Mouse (Mus musculus) adrenal gland, adult 2 months (tissue): ENCODE data around the gene Adamts17. TPM values are rescaled to one million over a fixed set of nuclear protein-coding genes. Genes with fewer than 3 reads are reported as not detected.
A peak's percentile ranks its signal among the peaks of the same experiment; 100 is the strongest.

Experiments
- DNase-seq: peaks from one replicate; pipeline ENCODE4 v3.0.0; 2021
- polyA plus RNA-seq: library from polyadenylated mRNA; depleted of rRNA; stranded (reverse); fragments of >200 nt; gene quantifications from 2 replicates; pipeline ENCODE4 v1.2.3, GENCODE M21; 2012
- total RNA-seq, 2 experiments: library from RNA; stranded (reverse); gene quantifications; 2 replicates each; pipeline ENCODE4 v1.2.3; 2021

Gene Adamts17
- total and polyA plus RNA-seq, 3 experiments: 2.2 to 4.6 (median 4.3) TPM

GRCm38 (mm10) chr7:67072015-67072685 is 232.6 kb downstream of the Adamts17 start:
- DNase-seq: no peak

GRCm38 (mm10) chr7:67082751-67083150 is 243.2 kb downstream of the Adamts17 start:
- DNase-seq: no peak

GRCm38 (mm10) chr7:67087759-67088158 is 248.2 kb downstream of the Adamts17 start:
- no peak for DNase-seq

- DNase-seq: no peak
Measured at GRCm38 (mm10) chr7:67097096-67097495, 257.6 kb downstream of the Adamts17 start.

GRCm38 (mm10) chr7:67101418-67101973 is 262.0 kb downstream of the Adamts17 start:
- DNase-seq: no peak

- no peak for DNase-seq
Measured at GRCm38 (mm10) chr7:67110551-67111159, 271.1 kb downstream of the Adamts17 start.

DNA sequence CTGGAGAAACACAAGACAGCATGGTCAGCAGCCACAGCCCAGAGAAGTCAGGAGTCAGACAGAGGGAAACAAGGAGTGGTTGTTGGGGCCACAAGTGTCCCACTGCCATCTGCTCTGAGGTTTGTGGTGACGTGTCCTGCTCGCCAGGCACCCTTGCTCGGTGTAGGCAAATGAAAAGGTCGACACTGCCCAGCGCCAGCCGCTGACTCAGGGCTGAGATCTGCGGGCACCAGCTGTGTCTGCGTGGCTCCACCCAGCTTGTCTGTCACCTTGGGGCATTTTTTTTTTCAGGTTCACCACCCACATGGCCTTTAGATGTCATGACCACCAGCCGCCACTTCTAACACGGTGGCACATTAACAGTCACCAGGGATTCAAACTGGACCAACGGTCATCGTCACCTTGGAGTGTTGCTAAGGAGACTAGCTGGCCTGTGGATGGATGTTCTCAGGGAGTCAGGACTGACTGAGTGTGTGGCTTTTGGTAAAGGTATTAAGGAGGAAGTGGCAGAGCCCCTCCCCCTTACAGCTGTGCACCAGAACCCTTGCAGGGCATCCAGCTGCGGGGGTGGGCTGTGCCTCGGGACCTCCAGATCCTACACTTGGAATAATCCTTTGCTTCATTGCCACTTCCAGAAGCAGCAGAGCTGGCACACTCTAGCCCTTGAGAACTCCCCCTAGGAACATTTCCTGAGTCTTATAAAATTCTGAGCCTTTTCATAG is 273.1 kb downstream of the Adamts17 start:
- DNase-seq: peak; percentile 82

GRCm38 (mm10) chr7:67114056-67114455 is 274.5 kb downstream of the Adamts17 start:
- no peak for DNase-seq

GRCm38 (mm10) chr7:67115056-67115455 is 275.5 kb downstream of the Adamts17 start:
- no peak for DNase-seq

GRCm38 (mm10) chr7:67135140-67135539 is 295.6 kb downstream of the Adamts17 start:
- DNase-seq: no peak

DNA sequence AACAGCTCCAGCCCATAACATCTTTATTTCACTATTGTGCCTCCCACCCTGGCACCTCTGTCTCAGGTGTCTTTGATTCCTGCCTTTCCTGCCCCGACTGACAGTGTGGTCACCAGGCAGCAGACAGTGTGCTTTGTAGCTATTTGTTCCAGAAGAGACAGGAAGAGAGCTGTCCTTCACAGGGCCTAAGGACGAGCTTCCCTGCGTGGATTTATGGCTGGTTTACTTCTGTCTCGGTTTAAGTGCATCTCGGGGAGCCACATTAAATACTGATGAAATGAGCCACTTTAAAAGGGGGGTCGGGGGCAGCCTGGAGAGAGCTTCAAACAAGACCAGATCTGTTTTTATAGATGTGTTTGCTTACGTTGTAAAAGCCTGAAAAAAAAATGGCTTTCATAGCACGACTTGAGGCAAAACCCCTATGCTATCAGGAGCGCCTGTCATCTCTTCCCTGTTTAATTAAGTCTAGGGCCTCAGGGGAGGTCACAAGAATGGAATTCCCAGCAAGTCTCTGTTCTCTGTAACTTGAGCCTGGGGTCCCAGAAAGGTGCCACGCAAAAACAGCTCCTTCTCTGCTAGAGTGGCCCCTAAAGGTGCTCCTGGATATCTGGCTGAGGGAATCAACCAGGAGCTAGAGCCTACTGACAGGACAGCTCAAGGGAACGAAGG is 302.9 kb downstream of the Adamts17 start:
- no peak for DNase-seq

DNA sequence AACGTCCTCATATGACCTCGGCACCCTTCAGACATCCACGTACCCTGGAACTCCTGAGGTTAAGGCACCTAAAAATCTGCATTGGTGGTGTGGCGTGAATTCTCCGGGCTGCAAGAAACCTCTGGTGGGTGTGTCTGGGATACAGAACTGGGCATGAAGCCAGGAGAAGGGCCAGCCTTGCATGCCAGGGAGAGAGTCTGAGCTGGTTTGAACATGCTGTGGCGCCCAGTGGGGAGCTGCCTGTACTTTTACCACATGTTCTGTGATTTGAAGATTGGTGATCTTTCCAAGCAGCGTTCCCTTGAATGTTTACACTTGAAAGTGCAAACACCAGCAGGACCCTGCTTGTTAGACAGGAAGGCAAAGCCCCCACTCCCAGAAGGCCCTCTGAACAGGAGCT is 306.2 kb downstream of the Adamts17 start:
- peak; percentile 60 for DNase-seq

DNA sequence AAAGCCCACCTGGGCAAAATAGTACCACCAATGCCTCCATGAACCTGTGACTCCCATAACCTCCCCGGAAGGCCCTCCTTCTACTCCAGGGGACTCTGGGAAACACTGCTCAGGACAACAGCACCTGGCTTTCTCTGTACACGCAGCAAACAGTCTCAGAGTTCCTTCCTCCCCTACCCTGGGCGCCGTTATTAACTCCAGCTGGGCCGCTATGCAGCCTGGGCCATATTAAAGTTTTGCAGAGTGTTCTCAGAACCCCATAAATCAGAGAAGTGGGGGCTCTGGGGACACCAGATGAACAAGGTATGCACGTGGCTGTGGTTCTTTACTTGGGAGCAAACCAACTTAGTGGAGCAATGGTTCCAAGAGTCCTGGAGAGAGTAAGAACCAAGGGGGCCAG is 306.6 kb downstream of the Adamts17 start:
- no peak for DNase-seq

DNA sequence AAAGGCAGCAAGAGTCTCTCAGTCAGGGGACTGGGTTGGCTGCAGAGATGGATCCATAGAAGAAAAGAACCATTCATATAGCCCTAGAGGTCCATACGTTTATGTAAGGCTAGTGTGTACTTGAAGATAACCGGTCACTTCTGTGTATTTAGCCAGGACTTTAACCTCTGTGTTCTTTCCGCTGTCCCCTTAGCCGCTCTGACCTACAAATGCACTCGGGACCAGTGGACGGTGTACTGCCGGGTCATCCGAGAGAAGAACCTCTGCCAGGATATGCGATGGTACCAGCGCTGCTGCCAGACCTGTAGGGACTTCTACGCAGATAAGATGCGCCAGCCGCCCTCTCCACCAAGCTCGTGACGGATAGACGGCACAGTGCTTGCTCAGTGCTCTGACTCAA is 310.2 kb downstream of the Adamts17 start:
- no peak for DNase-seq

- peak; percentile 85 for DNase-seq
Measured at GRCm38 (mm10) chr7:67152626-67153025, 313.1 kb downstream of the Adamts17 start.

- DNase-seq: no peak
Measured at GRCm38 (mm10) chr7:67162135-67162534, 322.6 kb downstream of the Adamts17 start.

- no peak for DNase-seq
Measured at GRCm38 (mm10) chr7:67168288-67168687, 328.8 kb downstream of the Adamts17 start.

GRCm38 (mm10) chr7:67168763-67169569 is 329.4 kb downstream of the Adamts17 start:
- no peak for DNase-seq

GRCm38 (mm10) chr7:67173522-67174195 is 334.1 kb downstream of the Adamts17 start:
- peak; percentile 34 for DNase-seq

DNA sequence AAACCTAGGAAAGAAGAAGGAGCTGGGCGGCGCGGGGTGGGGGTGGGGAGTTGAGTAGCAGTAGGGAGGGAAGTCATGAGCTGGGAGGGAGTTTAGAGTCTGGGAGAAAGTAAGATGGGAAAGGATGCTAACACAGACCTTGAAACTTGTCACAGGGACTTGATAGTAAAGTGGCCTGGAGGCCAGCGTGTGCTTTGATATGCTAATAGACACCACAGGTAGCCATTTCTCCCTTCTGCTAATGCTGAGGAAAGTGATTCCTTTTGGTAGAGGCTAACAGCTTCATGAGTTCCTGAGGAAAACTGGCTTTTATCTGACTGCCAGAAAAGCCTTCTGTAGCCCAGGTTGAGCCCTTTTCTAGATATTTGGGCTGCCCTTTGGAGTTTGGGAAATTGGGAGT is 344.3 kb downstream of the Adamts17 start:
- DNase-seq: no peak

DNA sequence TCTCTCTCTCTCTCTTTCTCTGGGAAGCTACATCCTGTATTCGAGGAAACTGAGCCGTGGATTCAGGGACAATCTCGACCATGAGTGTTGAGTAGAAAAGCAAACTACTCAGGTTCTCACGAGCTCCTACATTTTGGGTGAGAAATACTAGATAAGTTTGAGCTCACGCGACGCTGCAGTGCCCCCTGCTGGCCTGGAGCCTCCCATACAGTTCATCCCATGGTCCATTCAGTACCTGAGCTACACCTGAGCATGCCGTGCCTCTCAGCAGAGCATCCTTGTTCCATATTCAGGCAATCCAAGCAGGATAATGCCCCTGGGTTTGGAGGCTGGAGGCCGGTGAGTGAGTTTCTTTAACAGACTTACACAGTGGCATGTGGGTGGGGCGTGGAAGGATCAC is 359.9 kb downstream of the Adamts17 start:
- DNase-seq: peak; percentile 68
